Mouse (Mus musculus) lung, adult 2 months (tissue): Measurements from ENCODE around the gene Ipo9. TPM values are rescaled to one million over a fixed set of nuclear protein-coding genes. Genes with fewer than 3 reads are reported as not detected.

Experiments used
- DNase-seq: peaks from one replicate; pipeline ENCODE4 v3.0.0; 2022
- H3K4me1 ChIP-seq: fragments of 200-500 bp; 2 replicates; pipeline ENCODE4 v1.6.1; 2011; ENCODE audit warnings: low read length; ENCODE audit not compliant: control insufficient read depth, insufficient read depth
- H3K4me3 ChIP-seq: fragments of 200-500 bp; replicated peaks from 2 replicates; pipeline ENCODE3; 2011; ENCODE audit warnings: low read depth, mild to moderate bottlenecking, control low read depth, low read length; ENCODE audit errors: extremely low read depth
- CTCF ChIP-seq: fragments of 200-500 bp; IDR thresholded peaks from 2 replicates; pipeline ENCODE4 v1.5.1; 2011; ENCODE audit warnings: mild to moderate bottlenecking, low read length, control low read depth; ENCODE audit not compliant: insufficient read depth
- POLR2A ChIP-seq: fragments of 200-500 bp; IDR thresholded peaks from 2 replicates; pipeline ENCODE4 v1.6.1; 2011; ENCODE audit warnings: low read depth, mild to moderate bottlenecking, control low read depth, low read length, borderline replicate concordance; ENCODE audit errors: extremely low read depth
- WGBS: fragments of 180-500 bp; shearing (Covaris S2); methylation state at CpG from one replicate; pipeline ENCODE4 v1.1.7; 2018; 5-methylcytosine and 5-hydroxymethylcytosine counted together
- polyA plus RNA-seq: library from polyadenylated mRNA; depleted of rRNA; stranded (reverse); fragments of >200 nt; gene quantifications from 2 replicates; pipeline ENCODE4 v1.2.3, GENCODE M21; 2012; rRNA removed

Gene Ipo9
- polyA plus RNA-seq = 59.0 and 68.2 TPM in 2 replicates

DNA sequence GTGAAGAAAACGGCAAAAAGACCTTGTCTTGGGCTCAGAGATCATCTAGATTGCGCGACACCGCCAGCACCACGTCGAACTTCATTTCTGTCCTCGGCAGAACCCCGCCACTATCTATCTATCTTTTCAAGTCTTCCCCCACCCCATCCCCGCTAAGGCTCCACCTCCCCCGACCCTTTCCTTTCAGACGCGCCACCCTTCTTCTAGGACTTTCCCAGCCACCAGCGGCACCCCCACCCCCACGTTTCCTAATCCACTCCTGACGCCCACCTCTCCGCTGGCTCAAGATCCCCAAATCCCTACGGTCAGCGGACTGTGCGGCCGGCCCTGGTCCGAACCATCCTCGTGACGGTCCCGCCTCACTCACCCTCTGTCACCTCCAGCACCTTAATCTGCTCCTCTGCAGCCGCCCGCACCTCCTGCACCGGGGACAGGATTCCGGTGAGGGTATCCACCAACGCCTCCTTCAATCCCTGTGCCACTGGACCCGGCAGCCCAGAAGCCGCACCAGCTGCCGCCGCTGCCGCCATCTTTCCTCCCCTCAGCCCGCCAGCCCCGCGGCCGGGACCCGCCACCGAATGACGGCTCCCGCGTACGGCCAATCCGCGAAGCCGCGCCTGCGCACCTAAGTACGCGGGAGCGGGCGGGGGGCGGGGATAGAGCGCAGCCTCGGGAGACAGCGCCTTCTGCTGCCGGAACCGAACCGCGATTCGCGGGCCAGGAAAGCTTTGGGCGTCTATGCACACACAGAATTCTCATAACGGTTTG, at the start of gene Ipo9:
Gene Ipo9, minus strand, starts transcription at position 599 of the 768 bp plus-strand sequence.
- DNase-seq = peak; percentile 87
- H3K4me3 ChIP-seq = peak within 1 kb of the TSS; percentile 97
- WGBS = under 1% methylated on average over 65 of the region's 65 CpGs
- peaks cover 3% of the 10 kb centered on the region for H3K4me1 ChIP-seq
- peak; percentile 43; the same call in 1 of the 2 replicates for TF ChIP-seq CTCF
- 0 out of 2 replicates have a peak, but pooled peaks have one; percentile 38 for TF ChIP-seq POLR2A

DNA sequence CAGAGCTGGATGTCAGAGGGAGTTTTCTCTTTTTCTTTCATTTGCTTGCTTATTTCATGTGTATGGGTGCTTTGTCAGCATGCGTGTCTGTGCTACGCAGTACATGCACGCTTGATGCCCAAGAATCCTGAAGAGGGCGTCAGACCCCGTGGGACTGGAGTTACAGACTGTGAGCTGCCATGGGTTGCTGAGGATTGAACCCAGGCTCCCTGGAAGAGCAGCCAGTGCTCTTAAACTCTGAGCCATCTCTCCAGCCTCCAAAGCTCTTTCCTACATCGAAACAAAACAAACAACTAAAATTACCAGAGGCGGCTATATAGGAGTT, 45.2 kb upstream of the Ipo9 start:
- no peaks in the 10 kb centered on the region for H3K4me1 ChIP-seq
- 78% methylated on average over 7 of the region's 7 CpGs for WGBS
- H3K4me3 ChIP-seq = no peak overlapping the region
- no peak for DNase-seq
- TF ChIP-seq CTCF (no peak), POLR2A (no peak)

DNA sequence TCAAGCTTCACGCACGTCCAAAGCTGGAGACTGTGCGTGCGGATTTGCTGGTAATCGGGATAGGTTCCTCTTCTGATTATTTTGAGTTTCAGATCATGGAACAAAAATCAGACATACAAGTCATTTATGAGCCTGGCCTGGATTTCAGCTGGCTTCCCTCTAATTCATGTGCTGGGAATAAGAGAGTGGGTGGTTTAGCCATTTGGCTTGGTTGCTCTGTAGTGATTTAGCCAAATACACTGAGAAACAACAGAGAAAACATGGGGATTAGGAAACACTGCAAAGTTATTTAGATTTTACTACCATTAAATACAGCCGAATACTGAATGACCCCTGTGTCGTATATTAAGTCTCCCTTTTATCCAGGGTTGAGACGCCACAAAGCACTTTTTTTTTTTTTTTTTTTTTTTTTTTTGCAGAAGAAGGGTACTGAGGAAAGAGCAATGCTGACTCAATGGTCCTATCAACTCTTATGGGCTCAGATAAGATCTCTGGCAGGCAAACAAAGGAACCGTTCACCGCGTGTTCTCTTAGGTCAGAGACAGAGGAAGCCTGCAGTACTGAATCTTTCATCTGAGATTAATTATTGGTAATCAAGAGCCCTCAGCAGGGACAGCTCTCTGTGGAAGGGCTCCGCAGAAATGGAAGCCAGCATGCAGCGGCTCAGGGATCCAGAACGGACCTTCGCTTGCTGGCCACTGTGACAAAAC, 44.7 kb upstream of the Ipo9 start:
- Histone ChIP-seq H3K4me3 (no peak overlapping the region), H3K4me1 (no peaks in the 10 kb centered on the region)
- DNase-seq = no peak
- WGBS = 60% methylated on average over 15 of the region's 15 CpGs
- TF ChIP-seq CTCF (no peak), POLR2A (no peak)

DNA sequence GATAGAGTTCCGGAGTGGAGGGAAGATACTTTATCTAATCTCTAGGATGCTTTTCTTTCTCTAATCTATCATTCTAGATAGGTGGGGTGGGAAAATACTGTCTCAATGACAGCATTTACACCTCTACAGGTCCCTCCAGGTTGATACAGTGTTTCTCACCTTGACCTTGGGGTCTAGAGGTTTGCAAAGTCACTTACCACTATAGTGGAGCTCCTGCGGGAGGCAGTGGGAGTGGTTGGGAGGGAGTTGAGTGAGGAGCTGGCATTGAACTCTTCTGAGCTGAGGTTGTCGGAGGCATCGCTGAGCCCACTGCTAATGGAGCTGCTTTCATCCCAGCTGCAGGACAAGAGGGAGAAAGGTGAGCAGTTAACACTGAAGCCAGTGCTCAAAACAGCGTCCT, 42.2 kb upstream of the Ipo9 start:
- DNase-seq = no peak
- no peaks in the 10 kb centered on the region for H3K4me1 ChIP-seq
- 83% methylated on average over 5 of the region's 5 CpGs for WGBS
- TF ChIP-seq POLR2A (no peak), CTCF (no peak)
- H3K4me3 ChIP-seq = no peak overlapping the region

DNA sequence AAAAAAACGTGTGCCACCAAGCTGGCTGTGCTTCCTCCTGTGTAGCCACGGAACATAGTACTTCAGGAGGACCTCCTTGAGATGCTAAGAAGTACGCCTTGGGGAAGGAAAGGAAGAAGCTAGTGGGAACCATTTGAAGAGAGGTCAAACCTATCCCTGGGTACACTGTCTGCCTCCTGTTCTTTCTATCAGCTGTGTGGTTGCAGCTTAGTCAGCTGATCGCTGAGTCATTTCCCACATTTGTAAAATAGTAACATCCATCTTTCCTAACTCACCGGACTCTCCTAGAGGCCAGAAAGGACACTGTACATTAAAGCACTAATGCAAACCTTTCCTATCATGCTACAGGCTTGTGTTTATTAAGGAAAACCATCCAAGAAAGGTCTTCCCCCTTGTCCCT, 41.4 kb upstream of the Ipo9 start:
- no peaks in the 10 kb centered on the region for H3K4me1 ChIP-seq
- TF ChIP-seq CTCF (no peak), POLR2A (no peak)
- DNase-seq = no peak
- WGBS = 55% methylated on average over 5 of the region's 5 CpGs
- no peak overlapping the region for H3K4me3 ChIP-seq

DNA sequence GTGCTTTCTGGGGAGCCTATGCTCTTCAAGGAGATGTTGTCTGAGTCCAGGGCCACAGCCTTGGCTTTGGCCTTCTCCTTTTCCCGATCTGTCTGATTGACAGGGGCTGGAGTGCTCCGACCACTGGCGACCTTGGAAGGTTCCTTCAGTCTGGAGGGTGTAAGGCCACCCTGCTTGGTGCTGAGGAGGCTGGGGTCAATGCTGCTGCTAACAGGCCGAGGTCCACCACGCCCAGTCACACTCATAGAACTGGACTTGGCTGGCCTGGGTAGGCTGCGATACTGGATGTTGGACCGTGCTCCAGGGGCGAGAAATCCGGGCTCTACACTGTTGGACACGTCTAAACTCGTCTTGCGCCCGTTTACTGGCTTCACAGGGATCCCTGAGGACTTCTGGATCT, 40.2 kb upstream of the Ipo9 start:
- 92% methylated on average over 13 of the region's 13 CpGs for WGBS

DNA sequence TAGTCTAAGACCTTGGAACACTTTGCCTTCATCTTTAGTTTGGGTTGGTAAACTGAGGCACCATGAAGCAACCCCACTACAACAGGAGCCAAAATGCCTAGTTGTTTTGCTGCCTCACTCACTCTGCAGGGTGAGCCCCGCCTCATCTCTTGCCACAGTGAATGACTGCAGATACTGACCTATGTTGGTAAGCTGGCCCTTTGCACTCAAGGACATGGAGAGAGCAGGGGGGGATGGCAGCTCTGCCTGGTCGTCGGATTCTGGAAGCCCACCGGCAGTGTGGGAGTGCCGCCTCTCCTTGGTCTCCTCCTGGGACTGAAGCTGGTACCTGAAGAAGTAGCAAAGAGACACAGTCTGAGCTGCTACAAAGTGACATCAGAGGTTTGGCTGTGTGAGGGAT, 37.2 kb upstream of the Ipo9 start:
- WGBS = 95% methylated on average over 5 of the region's 5 CpGs

More for the DNA sequence above, 40.2 kb upstream of the Ipo9 start:
- TF ChIP-seq POLR2A (no peak), CTCF (no peak)
- DNase-seq = no peak
- H3K4me1 ChIP-seq = no peaks in the 10 kb centered on the region
- H3K4me3 ChIP-seq = no peak overlapping the region

DNA sequence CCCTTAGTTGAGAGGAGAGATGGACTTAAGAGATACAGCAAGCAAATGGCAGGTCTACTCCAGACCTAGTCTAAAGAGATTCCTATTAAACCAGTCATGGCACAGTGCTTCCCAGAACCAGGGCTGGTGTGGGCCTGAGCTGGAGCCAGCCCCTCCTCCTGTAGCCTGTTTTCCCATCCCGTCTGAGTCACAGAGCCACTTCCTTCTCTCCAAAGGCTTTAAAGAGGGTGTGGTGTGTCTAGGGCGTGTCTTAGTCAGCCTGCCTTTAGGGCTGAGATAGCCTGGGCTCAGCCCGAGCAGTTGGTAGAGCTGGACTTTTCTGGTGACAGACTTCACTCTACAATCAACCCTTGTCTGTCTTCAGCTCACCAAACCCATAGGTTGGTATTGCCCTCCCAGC, 36.6 kb upstream of the Ipo9 start:
- H3K4me1 ChIP-seq = no peaks in the 10 kb centered on the region; the same call in 1 of the 2 replicates
- DNase-seq = no peak
- no peak for TF ChIP-seq CTCF
- no peak for TF ChIP-seq POLR2A
- H3K4me3 ChIP-seq = no peak overlapping the region
- WGBS = 39% methylated on average over 3 of the region's 3 CpGs

More for the DNA sequence above, 37.2 kb upstream of the Ipo9 start:
- no peak for TF ChIP-seq CTCF
- no peak for TF ChIP-seq POLR2A
- no peak for DNase-seq
- no peak overlapping the region for H3K4me3 ChIP-seq
- H3K4me1 ChIP-seq = no peaks in the 10 kb centered on the region; the same call in 1 of the 2 replicates

DNA sequence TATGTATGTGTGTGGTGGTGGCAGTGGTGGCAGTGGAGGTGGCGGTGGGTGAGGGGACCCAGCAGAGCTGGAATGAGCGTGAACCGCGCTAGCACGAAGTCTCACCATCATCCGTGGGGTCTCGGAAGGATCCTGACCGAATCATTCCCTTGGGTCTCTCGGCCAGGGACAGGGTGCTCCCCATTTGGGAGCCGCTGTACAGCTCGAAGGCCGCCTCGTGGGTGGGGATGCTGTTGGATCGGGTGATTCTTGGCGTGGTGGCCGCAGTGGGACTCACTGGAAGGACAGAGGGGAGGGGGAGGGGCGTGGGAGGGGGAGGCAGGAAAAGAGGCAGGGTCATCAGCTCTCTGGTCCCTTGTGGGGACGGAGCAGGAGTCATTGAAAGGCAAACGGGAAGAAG, 35.4 kb upstream of the Ipo9 start:
- 94% methylated on average over 19 of the region's 19 CpGs for WGBS
- no peak for DNase-seq
- TF ChIP-seq POLR2A (no peak), CTCF (no peak)
- H3K4me1 ChIP-seq = no peaks in the 10 kb centered on the region; the same call in 1 of the 2 replicates
- no peak overlapping the region for H3K4me3 ChIP-seq

DNA sequence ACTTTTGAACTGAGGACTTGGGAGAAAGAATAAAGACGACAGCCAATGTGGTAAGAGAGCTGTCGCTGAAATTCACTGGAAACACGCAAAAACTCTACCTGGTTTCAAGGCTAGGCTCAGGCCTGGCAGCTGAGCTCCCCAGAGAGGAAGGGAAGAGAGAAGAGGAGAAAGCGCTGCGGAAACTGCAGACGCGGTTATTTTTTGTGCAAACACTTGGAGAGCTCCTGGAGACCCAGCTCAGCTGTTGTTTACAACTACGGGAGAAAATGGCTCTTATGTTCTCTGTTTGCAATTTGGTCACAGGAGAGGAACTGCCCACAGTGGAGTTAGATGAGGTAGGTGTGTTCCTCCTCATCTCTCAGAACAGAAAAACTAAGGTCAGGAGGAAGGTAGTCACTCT, 32.4 kb upstream of the Ipo9 start:
- no peaks in the 10 kb centered on the region; the same call in 1 of the 2 replicates for H3K4me1 ChIP-seq
- H3K4me3 ChIP-seq = no peak overlapping the region
- no peak for TF ChIP-seq CTCF
- no peak for TF ChIP-seq POLR2A
- 43% methylated on average over 8 of the region's 8 CpGs for WGBS
- no peak for DNase-seq
